ENCODE assay signal across 24 mouse cellular contexts in genomic region chr10:108579396-108579795, GRCm38 (mm10).
A peak's percentile ranks its signal among the peaks of the same experiment; 100 is the strongest.
DNase-seq lines count a peak whose midpoint lies in the region; ATAC-seq and TF ChIP-seq lines count a peak whose summit lies in the region.
"Had no signal": no experiment of that assay in that cellular context is flagged by ENCODE, and none has a peak within 500 bp of the region (broad histone marks: within the 10 kb centered on the region; RNA-seq: fewer than 3 reads in every experiment).

No protein-coding gene starts in this region.

- DNase-seq in heart, adult 11 months = peak; percentile 11
- no peak for DNase-seq in heart, adult 9 months (ENCODE audit: low spot score in 2 of 2)
- DNase-seq in liver = no peak
- peak; percentile 60 for DNase-seq in cerebellum, adult 9-10 months
- DNase-seq in cerebellum, postnatal 25 days = peak; percentile 57 to 77
- DNase-seq in midbrain, postnatal 0 days (ENCODE audit: low spot score) = no peak
- DNase-seq: adrenal gland, postnatal 25 days; gastrocnemius, postnatal 10 days; heart, postnatal 4 days; kidney, adult 8-10 months; kidney, postnatal 4 days; layer of hippocampus, adult 9-11 months; lung, postnatal 4 days; right cerebral cortex, postnatal 14 days had no signal

- H3K4me2 ChIP-seq in liver, embryonic 12.5 days = no peak overlapping the region
- H3K4me2 ChIP-seq in midbrain, postnatal 0 days (ENCODE audit: low read depth, low read length, poor library complexity, severe bottlenecking) = no peak overlapping the region
- H3K4me2 ChIP-seq: forebrain, embryonic 13.5 days; heart, embryonic 11.5 days; hindbrain, embryonic 13.5 days; lung, embryonic 15.5 days; midbrain, embryonic 12.5 days; neural tube, embryonic 13.5 days had no signal

- ATAC-seq in liver, embryonic 12.5 days = no peak
- no peak for ATAC-seq in midbrain, postnatal 0 days (ENCODE audit: low FRiP score)
- ATAC-seq: forebrain, embryonic 13.5 days; intestine, embryonic 16.5 days had no signal

- H3K4me3 ChIP-seq in liver, embryonic 12.5 days = no peak overlapping the region
- H3K4me3 ChIP-seq in midbrain, postnatal 0 days (ENCODE audit: low read depth, low read length) = no peak overlapping the region
- H3K4me3 ChIP-seq: forebrain, embryonic 13.5 days; hindbrain, embryonic 13.5 days; lung, embryonic 15.5 days; megakaryocyte, embryonic 14.5 days; midbrain, embryonic 12.5 days; neural tube, embryonic 13.5 days had no signal

- peak overlapping the region; percentile 62 for H3K27ac ChIP-seq in liver, embryonic 12.5 days
- no peak overlapping the region for H3K27ac ChIP-seq in midbrain, postnatal 0 days (ENCODE audit: low read depth, low read length)
- H3K27ac ChIP-seq: forebrain, embryonic 13.5 days; hindbrain, embryonic 13.5 days; kidney, postnatal 0 days; lung, embryonic 15.5 days; midbrain, embryonic 12.5 days; neural tube, embryonic 13.5 days had no signal

- TF ChIP-seq CTCF in midbrain, postnatal 0 days (IDR thresholded peaks at IDR 0.05) = no peak

- peaks cover 36% of the 10 kb centered on the region for H3K4me1 ChIP-seq in liver, embryonic 12.5 days
- H3K4me1 ChIP-seq in midbrain, postnatal 0 days (ENCODE audit: insufficient read depth, low read length) = 0 out of 2 replicates have a peak, but pooled peaks cover 3% of the 10 kb centered on the region
- H3K4me1 ChIP-seq: lung, embryonic 15.5 days; megakaryocyte, embryonic 14.5 days had no signal

- H3K9ac ChIP-seq in liver, embryonic 12.5 days = no peak overlapping the region
- no peak overlapping the region for H3K9ac ChIP-seq in midbrain, postnatal 0 days (replicated peaks; ENCODE audit: low read length, poor library complexity, severe bottlenecking)
- H3K9ac ChIP-seq: forebrain, embryonic 13.5 days; hindbrain, embryonic 13.5 days; lung, embryonic 15.5 days; midbrain, embryonic 12.5 days; neural tube, embryonic 13.5 days had no signal

- H3K27me3 ChIP-seq in liver, embryonic 12.5 days (replicated peaks) = 0 out of 2 replicates have a peak, but pooled peaks cover 3% of the 10 kb centered on the region
- H3K27me3 ChIP-seq in midbrain, postnatal 0 days (ENCODE audit: insufficient read depth, low read length) = no peaks in the 10 kb centered on the region
- H3K27me3 ChIP-seq: forebrain, embryonic 13.5 days; hindbrain, embryonic 13.5 days; lung, embryonic 15.5 days; megakaryocyte, embryonic 14.5 days; midbrain, embryonic 12.5 days; neural tube, embryonic 13.5 days had no signal

- H3K36me3 ChIP-seq in liver, embryonic 12.5 days = peaks cover 7% of the 10 kb centered on the region; the same call in 1 of the 2 replicates
- H3K36me3 ChIP-seq in midbrain, postnatal 0 days (ENCODE audit: insufficient read depth, low read length) = no peaks in the 10 kb centered on the region
- H3K36me3 ChIP-seq: hindbrain, embryonic 13.5 days; lung, embryonic 15.5 days; midbrain, embryonic 12.5 days; neural tube, embryonic 13.5 days had no signal

- H3K9me3 ChIP-seq in liver, embryonic 12.5 days (replicated peaks) = peaks cover 13% of the 10 kb centered on the region; the same call in 1 of the 2 replicates
- no peaks in the 10 kb centered on the region for H3K9me3 ChIP-seq in midbrain, postnatal 0 days (ENCODE audit: low read length)
- H3K9me3 ChIP-seq: forebrain, embryonic 13.5 days; hindbrain, embryonic 13.5 days; lung, embryonic 15.5 days; midbrain, embryonic 12.5 days; neural tube, embryonic 13.5 days had no signal

- 54% methylated on average over 4 of the region's 4 CpGs for WGBS in liver, embryonic 12.5 days (ENCODE audit: insufficient replicate concordance)
- WGBS in midbrain, postnatal 0 days = 91% methylated on average over 4 of the region's 4 CpGs

Comparison
In these comparisons a context has a peak if more than half of its experiments do, and no peak if none do; other contexts are left out.
1. DNase-seq: peak in heart, adult 11 months (single experiment), cerebellum, adult 9-10 months (single experiment) and cerebellum, postnatal 25 days (2 of 2); none in heart, adult 9 months (0 of 2), liver (single experiment) and midbrain, postnatal 0 days (single experiment).